Mouse (Mus musculus): ENCODE results near the gene Celf5.

The Celf5 gene

DNA sequence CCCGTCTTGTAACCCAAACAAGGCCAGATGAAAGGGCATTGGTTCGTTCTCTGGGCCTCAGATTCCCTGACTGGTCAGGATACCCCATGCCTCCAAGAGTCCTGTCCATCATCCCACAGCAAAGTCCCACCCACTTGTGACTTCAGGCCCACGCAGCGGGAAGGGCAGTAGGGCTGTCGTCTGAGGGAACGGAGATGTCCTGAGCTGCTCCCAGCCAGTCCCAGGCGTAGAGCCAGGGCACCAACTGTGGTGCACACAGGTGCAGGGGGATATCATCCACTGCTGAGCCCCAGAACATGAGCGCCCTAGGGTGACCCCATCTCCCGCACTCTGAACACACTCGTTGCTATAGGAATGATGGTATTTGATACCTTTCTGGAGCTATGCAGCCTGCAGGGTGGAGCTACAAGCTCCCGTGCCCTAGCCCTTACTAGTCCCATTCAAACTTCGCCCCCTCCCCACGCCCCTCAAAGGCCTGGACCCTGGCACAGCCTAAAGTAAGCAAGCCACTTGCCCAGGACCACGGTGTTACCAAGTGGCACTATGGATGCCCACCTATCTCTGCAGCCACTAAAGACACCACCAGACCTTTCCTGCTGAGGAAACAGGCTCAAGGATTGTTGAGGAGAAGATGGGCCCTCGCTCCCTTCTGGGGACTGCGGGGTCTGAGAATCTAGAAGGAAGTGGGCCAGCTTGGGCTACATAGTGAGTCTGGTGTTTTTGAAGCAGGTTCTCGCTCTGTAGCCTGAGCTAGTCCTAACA is 66.8 kb downstream of the Celf5 start:
- DNase-seq (ENCODE audit: extremely low spot score, low spot score), result no peak

DNA sequence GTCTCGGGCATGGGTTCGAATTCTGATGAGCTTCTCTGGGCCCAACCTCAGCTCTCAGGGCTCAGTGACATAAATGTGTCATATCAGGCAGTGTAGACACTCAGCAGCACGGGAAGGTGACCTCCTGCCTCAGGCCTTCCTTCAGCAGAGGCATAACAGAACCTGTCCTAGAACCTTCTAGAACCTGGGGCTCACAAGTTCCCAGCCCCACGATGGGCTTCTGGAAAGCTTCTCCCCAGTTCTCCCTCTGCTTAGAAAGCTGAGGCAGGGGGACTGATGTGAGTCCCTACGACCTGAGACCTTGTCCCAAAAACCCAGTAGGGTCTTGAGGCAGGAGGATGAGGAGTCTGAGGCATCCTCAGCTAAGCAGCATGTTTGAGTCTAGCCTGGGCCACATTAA is 67.4 kb downstream of the Celf5 start:
- DNase-seq (ENCODE audit: extremely low spot score, low spot score), result no peak

DNA sequence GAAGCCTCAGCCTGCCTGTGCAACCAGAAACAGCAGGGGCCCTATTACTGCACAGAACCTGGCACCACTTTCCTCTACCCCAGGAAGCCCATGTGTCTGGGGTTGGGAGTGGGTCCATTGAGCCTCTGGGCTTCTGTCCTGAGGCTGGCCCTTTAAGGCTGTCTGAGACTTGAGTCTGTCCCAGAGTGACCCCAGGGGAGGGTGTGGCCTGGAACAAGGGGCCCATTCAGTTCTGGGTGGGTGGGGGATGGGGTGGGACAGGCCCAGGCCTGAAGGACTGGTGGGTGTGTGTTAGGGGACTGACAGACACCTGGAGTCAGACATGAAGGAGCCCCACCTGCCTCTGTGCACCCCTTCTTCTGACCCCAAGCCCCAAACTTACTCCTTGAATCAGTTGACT is 67.8 kb downstream of the Celf5 start:
- no peak for DNase-seq (ENCODE audit: extremely low spot score, low spot score)

DNA sequence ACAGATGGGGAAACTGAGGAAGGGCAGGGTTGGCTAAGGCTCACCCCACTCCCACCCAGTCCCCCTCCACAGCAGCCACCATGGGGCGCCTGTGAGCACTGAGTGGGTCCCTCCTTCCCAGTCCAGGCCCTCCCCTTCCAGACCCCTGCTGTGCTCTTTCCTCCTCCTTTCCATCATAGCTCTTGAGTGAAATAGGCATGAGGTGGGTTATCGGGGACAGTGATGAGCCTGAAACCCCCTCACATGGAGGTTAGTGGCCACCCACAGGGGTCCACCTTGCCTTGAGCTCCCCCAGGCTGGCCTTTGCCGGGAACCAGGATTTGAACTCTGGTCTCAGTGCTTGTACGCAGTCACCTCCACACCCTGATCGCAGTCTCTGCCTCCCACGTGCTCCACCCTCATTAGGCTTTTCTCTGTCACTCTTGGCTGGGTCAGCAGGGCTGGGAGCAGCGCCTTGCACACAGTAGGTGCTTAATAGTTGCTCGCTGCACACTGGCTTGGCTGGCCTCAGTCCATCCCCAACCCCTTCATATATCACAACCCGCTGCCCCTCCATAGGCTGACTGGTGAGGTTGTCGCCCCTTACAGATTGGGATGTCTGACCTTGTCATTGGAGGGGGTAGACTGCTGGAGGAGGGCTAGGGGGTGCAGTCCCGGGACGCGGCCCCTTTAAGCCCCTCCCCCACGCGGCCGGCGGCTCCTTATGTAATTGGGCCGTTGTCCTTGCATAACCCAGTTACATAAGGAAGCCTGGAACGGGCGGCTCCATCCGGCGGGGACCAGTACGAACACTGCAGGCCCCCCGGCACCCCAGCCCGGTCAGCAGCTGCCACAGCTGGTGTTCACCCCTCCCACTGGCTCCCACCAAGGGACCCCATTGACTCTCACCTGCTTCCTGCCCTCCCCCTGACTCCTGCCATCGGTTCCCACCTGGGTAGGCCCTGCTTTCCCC is 68.9 kb downstream of the Celf5 start:
- no peak for DNase-seq (ENCODE audit: extremely low spot score, low spot score)

DNA sequence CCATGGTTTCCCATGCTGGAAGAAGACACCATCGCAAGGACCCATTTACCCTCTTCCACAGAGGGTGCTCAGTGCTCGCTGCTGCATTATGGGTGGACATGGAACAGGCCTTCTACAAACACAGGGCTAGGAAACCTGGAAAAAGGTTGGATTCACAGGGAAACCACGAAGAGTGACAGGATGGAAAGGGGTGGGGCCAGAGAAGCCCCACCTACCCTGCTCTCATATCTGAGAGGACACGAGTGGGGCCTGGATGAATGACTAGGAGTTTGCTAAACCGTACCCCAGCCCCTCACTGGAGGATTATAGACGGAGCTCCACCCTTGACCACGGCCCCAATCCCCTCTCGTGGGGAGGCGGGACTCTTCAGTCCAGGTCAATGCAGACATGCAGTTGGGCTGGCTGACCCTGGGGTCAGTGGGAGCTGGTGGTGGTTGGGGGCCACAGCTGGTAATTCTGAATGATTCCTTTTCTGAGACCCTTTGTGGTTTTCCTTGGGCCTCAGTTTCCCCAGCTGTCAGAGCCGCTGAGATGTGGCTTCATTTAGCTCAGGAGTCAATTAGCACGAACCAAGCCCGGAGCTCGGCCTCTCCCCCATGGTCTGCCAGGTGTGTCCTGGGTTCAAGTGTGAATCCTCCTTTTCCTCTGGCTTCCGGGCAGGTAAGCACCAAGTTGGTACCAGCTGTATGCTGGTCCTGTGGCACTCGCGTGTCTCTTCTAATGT is 69.8 kb downstream of the Celf5 start:
- DNase-seq (ENCODE audit: extremely low spot score, low spot score), result no peak

DNA sequence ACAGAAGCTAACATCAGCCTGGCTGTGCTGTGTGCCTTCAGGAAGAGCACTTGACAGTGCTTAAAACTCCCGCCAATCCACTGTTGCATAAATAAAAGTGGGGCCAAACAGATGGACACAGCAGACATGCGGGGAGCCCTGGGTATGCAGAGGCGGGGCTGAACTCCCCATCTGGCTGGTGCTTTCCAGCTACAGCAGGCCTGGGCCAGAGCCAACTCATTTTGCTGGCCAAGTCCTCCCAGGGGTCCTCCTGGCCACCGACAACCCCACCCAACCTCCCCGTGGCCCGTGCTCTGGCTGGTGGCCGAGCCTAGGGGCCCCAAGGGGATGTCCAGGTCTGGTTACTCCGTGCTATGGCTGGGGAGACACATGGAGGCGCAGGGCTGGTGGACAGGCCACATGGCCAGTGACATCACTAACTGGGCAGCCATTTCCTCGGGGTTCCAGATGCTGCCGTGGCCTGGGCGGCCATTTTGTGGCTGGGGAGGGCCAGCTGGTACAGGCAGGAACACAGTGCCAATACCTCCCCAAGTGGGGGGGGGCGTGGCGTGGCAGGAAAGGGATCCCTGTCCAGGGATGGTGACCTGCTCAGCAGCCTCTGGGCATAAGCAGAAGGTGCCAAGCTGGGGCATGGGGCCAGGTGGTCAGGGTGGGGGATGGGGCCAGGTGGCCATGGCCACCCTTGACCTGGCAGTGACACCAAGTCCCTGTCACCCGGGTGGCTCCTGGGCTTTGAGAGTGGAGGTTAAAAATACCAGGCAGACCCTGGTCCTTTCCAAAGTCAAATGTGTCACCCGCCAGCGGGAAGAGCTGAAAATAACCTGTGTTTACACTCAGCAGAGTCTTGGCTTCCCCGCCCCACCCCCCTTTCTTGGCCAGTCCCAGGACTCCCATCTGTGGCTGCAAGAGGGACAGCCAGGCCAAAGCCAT is 70.8 kb downstream of the Celf5 start:
- DNase-seq (ENCODE audit: extremely low spot score, low spot score), result no peak

DNA sequence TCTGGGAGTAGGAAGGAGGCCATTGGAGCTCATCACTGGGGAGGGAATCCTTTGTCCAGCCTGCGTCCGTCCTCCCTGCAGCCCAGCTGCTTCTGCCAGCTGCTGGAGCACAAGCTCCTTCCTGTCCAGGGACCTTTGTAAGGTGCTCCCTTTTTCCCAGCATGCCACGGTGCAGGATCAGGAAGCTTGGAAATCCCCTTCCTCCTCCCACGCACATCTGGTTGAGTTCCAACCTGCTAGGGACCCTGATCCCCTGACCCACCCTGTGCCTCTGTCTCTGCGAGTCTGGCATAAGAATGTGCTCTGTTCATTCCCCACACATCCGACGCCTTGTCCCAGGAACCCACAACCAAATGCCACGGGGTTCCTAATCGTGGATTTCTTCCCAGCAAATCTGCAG is 71.5 kb downstream of the Celf5 start:
- no peak for DNase-seq (ENCODE audit: extremely low spot score, low spot score)

DNA sequence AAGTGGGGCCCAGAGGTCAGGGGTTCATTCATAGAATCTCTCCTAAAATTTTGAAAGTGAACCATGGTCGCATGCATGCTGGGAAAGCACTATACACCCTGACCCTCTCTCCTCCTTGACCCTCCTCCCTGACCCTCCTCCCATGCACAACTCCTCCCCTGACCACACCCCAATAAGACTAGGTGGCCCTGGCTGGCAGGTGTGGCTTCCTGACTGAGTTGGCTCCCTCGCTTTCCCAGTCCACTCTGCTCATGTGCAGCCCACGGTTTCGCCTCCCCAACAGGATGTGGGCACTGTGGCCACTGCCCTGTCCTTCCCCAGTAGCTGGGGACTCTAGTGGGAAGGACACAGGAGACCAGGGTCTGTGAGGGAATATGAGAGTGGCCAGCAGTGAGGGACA is 72.2 kb downstream of the Celf5 start:
- no peak for DNase-seq (ENCODE audit: extremely low spot score, low spot score)

DNA sequence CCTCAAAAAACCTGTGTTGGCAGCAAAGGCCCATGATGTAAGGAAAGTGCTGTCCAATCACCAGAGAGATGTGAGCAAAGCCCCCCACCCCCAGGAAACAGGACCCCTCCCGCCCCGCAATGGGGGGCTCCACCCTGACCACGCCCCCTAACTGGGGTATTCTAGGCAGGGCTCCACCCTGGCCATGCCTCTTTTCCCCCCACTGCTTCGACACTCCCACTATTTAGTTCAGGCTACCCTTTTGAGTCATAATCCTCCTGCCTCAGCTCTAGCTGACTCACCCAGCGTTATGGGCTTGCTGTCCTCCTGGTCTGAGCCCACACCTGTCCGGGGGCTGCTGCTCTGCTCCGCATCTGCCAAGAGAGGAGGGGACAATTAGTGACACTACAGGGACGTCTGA is 73.2 kb downstream of the Celf5 start:
- no peak for DNase-seq (ENCODE audit: extremely low spot score, low spot score)

Data from neural tube, embryonic 10.5 days (tissue).